Mouse (Mus musculus) heart, adult 2 months (tissue): Measurements from ENCODE around the gene Shisa5. TPM values are rescaled to one million over a fixed set of nuclear protein-coding genes. Genes with fewer than 3 reads are reported as not detected.
A peak's percentile ranks its signal among the peaks of the same experiment; 100 is the strongest.

ENCODE experiments used
- DNase-seq, 2 experiments: peaks; one replicate each; pipeline ENCODE4 v3.0.0; 2021
- H3K27ac ChIP-seq: fragments of 200-600 bp; 2 replicates; pipeline ENCODE4 v1.8.1; 2022
- H3K27me3 ChIP-seq: fragments of 200-500 bp; 2 replicates; pipeline ENCODE4 v1.6.1; 2012; ENCODE audit warnings: mild to moderate bottlenecking, low read length, inconsistent platforms, mixed read lengths; ENCODE audit not compliant: control insufficient read depth, insufficient read depth
- H3K36me3 ChIP-seq: fragments of 200-500 bp; 2 replicates; pipeline ENCODE4 v1.6.1; 2012; ENCODE audit warnings: low read length, inconsistent platforms; ENCODE audit not compliant: control insufficient read depth, insufficient read depth
- H3K4me1 ChIP-seq: fragments of 200-500 bp; 2 replicates; pipeline ENCODE4 v1.6.1; 2011; ENCODE audit warnings: low read length; ENCODE audit not compliant: control insufficient read depth, insufficient read depth
- H3K4me3 ChIP-seq: fragments of 200-600 bp; 2 replicates; pipeline ENCODE4 v1.8.1; 2022
- H3K79me2 ChIP-seq: fragments of 200-500 bp; replicated peaks from 2 replicates; pipeline ENCODE4 v1.6.1; 2012; ENCODE audit warnings: mild to moderate bottlenecking, inconsistent platforms, low read length, moderate library complexity, mixed read lengths; ENCODE audit not compliant: control insufficient read depth, insufficient read depth
- H3K9ac ChIP-seq: fragments of 200-500 bp; 2 replicates; pipeline ENCODE4 v1.6.1; 2012; ENCODE audit warnings: low read depth, mild to moderate bottlenecking, control low read depth, inconsistent platforms, low read length, mixed read lengths
- CTCF ChIP-seq: fragments of 200-600 bp; IDR thresholded peaks from 2 replicates; pipeline ENCODE4 v1.8.1; 2022; ENCODE audit warnings: antibody characterized with exemption, mild to moderate bottlenecking, moderate library complexity
- EP300 ChIP-seq: fragments of 200-500 bp; IDR thresholded peaks from 2 replicates; pipeline ENCODE4 v1.6.1; 2011; ENCODE audit warnings: low read depth, low read length, control low read depth; ENCODE audit not compliant: insufficient read depth
- POLR2A ChIP-seq: fragments of 200-500 bp; IDR thresholded peaks from 2 replicates; pipeline ENCODE4 v1.6.1; 2011; ENCODE audit warnings: mild to moderate bottlenecking, low read depth, low read length, control low read depth; ENCODE audit not compliant: insufficient read depth
- WGBS: fragments of 180-500 bp; shearing (Covaris S2); methylation state at CpG from one replicate; pipeline ENCODE4 v1.1.7; 2018; 5-methylcytosine and 5-hydroxymethylcytosine counted together
- intact Hi-C: fragments of 180-260 bp; cut with DNase I; formaldehyde crosslinking; loops from one replicate; pipeline ENCODE4 v1.15.1; 2025
- polyA plus RNA-seq: library from polyadenylated mRNA; depleted of rRNA; stranded (reverse); fragments of >200 nt; gene quantifications from 2 replicates; pipeline ENCODE4 v1.2.3, GENCODE M21; 2012
- total RNA-seq, 2 experiments: library from RNA; stranded (reverse); gene quantifications; 2 replicates each; pipeline ENCODE4 v1.2.3; 2021

Shisa5 gene
- total and polyA plus RNA-seq, 3 experiments, result 40.3 to 218 (median 43.2) TPM

DNA sequence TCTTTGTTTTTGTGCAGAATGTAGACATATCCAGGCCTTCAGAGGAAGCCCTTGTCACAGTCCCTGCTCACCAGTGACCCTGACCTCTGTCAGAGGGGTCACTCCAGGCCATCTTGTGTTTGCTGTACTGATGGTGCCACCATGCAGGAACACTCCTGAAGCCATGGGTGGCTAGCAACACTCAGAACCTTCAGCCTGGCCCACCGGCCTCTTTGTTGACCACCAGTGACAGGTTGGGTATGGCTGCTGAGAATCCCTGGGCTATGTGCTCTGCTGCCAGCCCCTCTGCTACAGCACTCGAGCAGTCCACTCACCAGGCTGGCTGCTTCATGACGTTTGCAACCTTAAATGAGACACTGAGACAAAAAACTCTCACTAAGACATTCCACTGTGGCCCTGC, 8.1 kb upstream of the Shisa5 start:
- peak; percentile 1 to 10 for DNase-seq
- H3K36me3 ChIP-seq, result no peaks in the 10 kb centered on the region
- no peak overlapping the region for H3K4me3 ChIP-seq
- no peak for TF ChIP-seq POLR2A
- no peak for TF ChIP-seq EP300
- TF ChIP-seq CTCF, result no peak
- H3K79me2 ChIP-seq, result no peaks in the 10 kb centered on the region
- no peak overlapping the region for H3K27ac ChIP-seq
- WGBS, result 69% methylated on average over 3 of the region's 3 CpGs
- no peak overlapping the region for H3K9ac ChIP-seq
- intact Hi-C loops, result no loop called here
- peaks cover 8% of the 10 kb centered on the region for H3K4me1 ChIP-seq
- H3K27me3 ChIP-seq, result no peaks in the 10 kb centered on the region

DNA sequence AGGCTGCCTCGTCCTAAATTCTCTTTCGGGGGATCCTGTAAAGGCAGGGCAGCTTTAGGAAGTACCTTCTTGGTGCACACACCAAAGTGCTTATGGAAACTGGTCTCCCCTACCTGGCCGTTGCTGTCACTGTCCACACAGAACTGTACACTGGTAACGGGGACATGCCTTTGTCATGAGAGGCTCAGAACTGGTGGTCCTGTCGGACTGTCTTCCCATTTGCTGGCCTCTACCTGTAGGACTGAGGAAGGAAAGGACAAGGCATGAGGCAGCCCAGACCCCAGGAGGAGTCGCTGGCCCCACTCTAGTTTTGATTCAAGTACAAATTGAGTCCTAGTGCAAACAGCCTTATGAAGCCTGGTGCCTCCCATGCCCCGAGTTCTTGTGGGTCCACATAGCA, 7.4 kb upstream of the Shisa5 start:
- Histone ChIP-seq H3K27ac (no peak overlapping the region), H3K4me3 (no peak overlapping the region), H3K36me3 (no peaks in the 10 kb centered on the region), H3K79me2 (no peaks in the 10 kb centered on the region), H3K27me3 (no peaks in the 10 kb centered on the region), H3K4me1 (peaks cover 8% of the 10 kb centered on the region), H3K9ac (no peak overlapping the region)
- WGBS, result 93% methylated on average over 7 of the region's 7 CpGs
- no peak for DNase-seq
- intact Hi-C loops, result no loop called here
- TF ChIP-seq CTCF (no peak), POLR2A (no peak), EP300 (no peak)

DNA sequence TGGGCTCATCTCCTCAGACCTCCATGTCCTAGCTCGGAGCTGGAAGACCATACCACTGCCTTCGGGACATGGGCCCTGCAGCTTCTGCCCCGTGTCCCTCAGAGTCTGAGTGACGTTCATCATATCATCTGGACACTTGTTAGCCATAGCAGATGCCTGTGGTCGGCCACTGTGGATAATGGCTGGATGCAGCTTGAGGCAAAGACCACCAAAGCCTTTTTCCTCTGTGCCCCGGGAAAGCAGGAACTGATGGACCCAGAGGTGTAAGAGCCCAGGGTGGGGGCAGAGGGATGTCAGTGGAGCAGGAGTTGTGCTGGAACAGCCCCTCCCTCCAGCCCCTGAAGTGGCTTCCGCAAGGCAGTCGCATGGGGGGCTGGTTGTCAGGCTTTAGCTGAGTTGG, 6.7 kb upstream of the Shisa5 start:
- H3K27me3 ChIP-seq, result no peaks in the 10 kb centered on the region
- DNase-seq, result peak in 1 of 2 experiments; percentile 12
- H3K9ac ChIP-seq, result no peak overlapping the region
- intact Hi-C loops, result no loop called here
- no peak overlapping the region for H3K27ac ChIP-seq
- H3K36me3 ChIP-seq, result no peaks in the 10 kb centered on the region
- peaks cover 8% of the 10 kb centered on the region for H3K4me1 ChIP-seq
- H3K4me3 ChIP-seq, result no peak overlapping the region
- H3K79me2 ChIP-seq, result no peaks in the 10 kb centered on the region
- TF ChIP-seq CTCF (no peak), EP300 (no peak), POLR2A (no peak)
- 80% methylated on average over 8 of the region's 8 CpGs for WGBS

DNA sequence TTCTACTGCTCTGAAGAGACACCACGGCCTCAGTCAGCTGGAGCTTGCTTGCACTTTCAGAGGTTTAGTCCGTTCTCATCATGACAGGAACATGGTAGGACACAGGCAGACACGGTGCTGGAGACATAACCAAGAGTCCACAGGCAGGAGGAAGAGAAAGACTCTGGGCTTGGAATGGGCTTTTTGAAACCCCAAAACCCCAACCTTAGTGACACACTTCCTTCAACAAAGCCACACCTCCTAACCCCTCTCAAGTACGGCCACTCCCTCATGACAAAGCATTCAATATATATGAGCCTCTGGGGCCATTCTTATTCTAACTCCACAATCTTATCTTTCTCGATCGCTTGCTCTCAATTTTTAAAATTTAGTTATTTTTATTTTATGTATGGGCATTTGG, 5.9 kb upstream of the Shisa5 start:
- intact Hi-C loops, result no loop called here
- peaks cover 3% of the 10 kb centered on the region for H3K4me1 ChIP-seq
- WGBS, result 83% methylated on average over 6 of the region's 6 CpGs
- no peak overlapping the region for H3K9ac ChIP-seq
- no peaks in the 10 kb centered on the region for H3K79me2 ChIP-seq
- no peak overlapping the region for H3K27ac ChIP-seq
- no peaks in the 10 kb centered on the region for H3K36me3 ChIP-seq
- no peak overlapping the region for H3K4me3 ChIP-seq
- H3K27me3 ChIP-seq, result no peaks in the 10 kb centered on the region
- TF ChIP-seq CTCF (no peak), POLR2A (no peak), EP300 (no peak)
- DNase-seq, result no peak

DNA sequence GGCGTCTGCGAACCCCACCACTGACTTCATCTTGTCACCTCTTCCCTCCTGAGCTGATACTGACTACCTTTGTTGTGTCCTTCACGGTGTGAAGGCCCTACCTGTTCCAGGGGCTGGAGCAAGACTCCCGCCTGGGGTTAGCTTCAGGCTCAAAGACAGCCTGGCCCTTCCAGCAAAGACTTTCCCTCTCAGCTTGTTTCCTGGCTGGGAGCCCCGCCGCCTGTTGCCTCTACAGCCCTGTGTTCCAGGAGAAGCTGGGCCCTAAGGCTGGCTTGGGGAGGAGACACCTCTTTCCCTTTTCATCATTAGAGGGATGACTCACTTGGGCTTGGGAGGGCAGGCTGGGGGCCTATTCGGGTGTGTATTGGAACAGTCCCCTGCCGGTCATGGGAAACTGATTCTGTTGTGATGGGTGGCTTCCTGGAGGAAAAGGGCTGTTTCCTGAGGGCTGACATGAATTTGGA, 568 bp downstream of the Shisa5 start:
- peaks cover 17% of the 10 kb centered on the region for H3K4me1 ChIP-seq
- peak overlapping the region; percentile 97 for H3K27ac ChIP-seq
- peaks cover 2% of the 10 kb centered on the region; the same call in 1 of the 2 replicates for H3K36me3 ChIP-seq
- no peaks in the 10 kb centered on the region for H3K27me3 ChIP-seq
- H3K4me3 ChIP-seq, result peak overlapping the region; percentile 83
- peak overlapping the region; percentile 97 for H3K9ac ChIP-seq
- TF ChIP-seq CTCF, result peak; percentile 25
- peak; percentile 52; the same call in 1 of the 2 replicates for TF ChIP-seq POLR2A
- peak; percentile 75; the same call in 1 of the 2 replicates for TF ChIP-seq EP300
- 22% methylated on average over 8 of the region's 8 CpGs for WGBS
- H3K79me2 ChIP-seq, result no peaks in the 10 kb centered on the region
- peak; percentile 80 to 82 for DNase-seq
- intact Hi-C loops, result loop anchor here (1.0 to 2.0 kb wide), 2 partner anchors 20 to 38 kb away; partner anchors contain the start of gene Trex1

DNA sequence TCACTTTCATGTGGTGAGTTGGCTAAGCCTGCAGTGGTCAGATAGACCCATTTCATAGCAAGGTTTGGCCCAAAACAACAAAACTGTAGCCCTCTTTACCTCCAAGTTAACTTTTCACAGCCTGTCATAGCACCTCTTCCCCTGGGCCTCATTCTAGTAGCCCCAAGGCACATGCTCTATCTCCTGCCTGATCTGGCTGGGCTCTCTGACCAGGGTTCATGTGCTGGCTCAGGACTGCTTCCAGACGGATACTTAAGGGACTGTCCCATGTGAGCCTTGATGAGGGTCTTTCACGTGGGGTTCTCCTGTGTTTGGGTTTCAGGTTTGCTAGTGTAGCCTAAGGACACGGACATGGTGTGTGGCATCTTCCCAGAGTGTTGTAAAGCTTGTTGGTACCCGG, 1.3 kb downstream of the Shisa5 start:
- intact Hi-C loops, result loop anchor here (1.0 to 2.0 kb wide), 2 partner anchors 20 to 39 kb away; partner anchors contain the start of gene Trex1
- peak overlapping the region; percentile 97 for H3K27ac ChIP-seq
- no peaks in the 10 kb centered on the region for H3K79me2 ChIP-seq
- peak in 1 of 2 experiments; percentile 28 for DNase-seq
- H3K9ac ChIP-seq, result peak overlapping the region; percentile 36
- WGBS, result 45% methylated on average over 4 of the region's 4 CpGs
- peaks cover 17% of the 10 kb centered on the region for H3K4me1 ChIP-seq
- peak overlapping the region; percentile 83 for H3K4me3 ChIP-seq
- H3K27me3 ChIP-seq, result no peaks in the 10 kb centered on the region
- TF ChIP-seq POLR2A, result no peak
- no peak for TF ChIP-seq EP300
- no peak for TF ChIP-seq CTCF
- H3K36me3 ChIP-seq, result peaks cover 2% of the 10 kb centered on the region; the same call in 1 of the 2 replicates
